Mouse (Mus musculus) MEL (cell line): ENCODE results near the gene Smoc1. TPM values are rescaled to one million over a fixed set of nuclear protein-coding genes. Genes with fewer than 3 reads are reported as not detected.

Experiments
- DNase-seq: peaks from one replicate; pipeline ENCODE4 v3.0.0; 2011; ENCODE audit warnings: low read depth, low spot score
- H3K27ac ChIP-seq: 2 replicates; pipeline ENCODE4 v1.5.1; 2012; ENCODE audit warnings: low read depth, mild to moderate bottlenecking, control low read depth, low read length, moderate library complexity; ENCODE audit not compliant: control insufficient read depth
- H3K27me3 ChIP-seq, 2 experiments: fragments of 150-350 bp in 1 of 2; sonication (generic) in 1 of 2; 2 replicates each; pipeline ENCODE4 v1.6.1; 2012; ENCODE audit warnings: low read length in 2 of 2, mild to moderate bottlenecking in 2 of 2, improper control_type of control experiment in 1 of 2, moderate library complexity in 1 of 2; ENCODE audit not compliant: insufficient read depth in 2 of 2, control insufficient read depth in 1 of 2
- H3K36me3 ChIP-seq, 2 experiments: 2 replicates each; pipeline ENCODE4 v1.6.1; 2012 to 2014; ENCODE audit warnings: low read length in 2 of 2, improper control_type of control experiment in 1 of 2, inconsistent platforms in 1 of 2, mild to moderate bottlenecking in 1 of 2; ENCODE audit not compliant: insufficient read depth in 2 of 2, control insufficient read depth in 1 of 2
- H3K4me1 ChIP-seq, 2 experiments: fragments of 150-350 bp in 1 of 2; sonication (generic) in 1 of 2; 2 replicates each; pipeline ENCODE4 v1.6.1; 2012; ENCODE audit warnings: low read length in 2 of 2, improper control_type of control experiment in 1 of 2, mild to moderate bottlenecking in 1 of 2; ENCODE audit not compliant: insufficient read depth in 2 of 2, control insufficient read depth in 1 of 2
- H3K4me3 ChIP-seq, 2 experiments: fragments of 150-350 bp in 1 of 2; sonication (generic) in 1 of 2; 2 replicates each; pipeline ENCODE4 v1.5.1; 2012; ENCODE audit warnings: low read depth in 2 of 2, low read length in 2 of 2, mild to moderate bottlenecking in 2 of 2, moderate library complexity in 2 of 2, control low read depth in 1 of 2, improper control_type of control experiment in 1 of 2; ENCODE audit not compliant: control insufficient read depth in 1 of 2, insufficient read depth in 1 of 2
- H3K79me2 ChIP-seq: 2 replicates; pipeline ENCODE4 v1.6.1; 2012; ENCODE audit warnings: mild to moderate bottlenecking, low read length, moderate library complexity; ENCODE audit not compliant: control insufficient read depth, poor library complexity, insufficient read depth
- H3K9ac ChIP-seq: 2 replicates; pipeline ENCODE4 v1.6.1; 2012; ENCODE audit warnings: low read depth, mild to moderate bottlenecking, control low read depth, low read length, moderate library complexity; ENCODE audit not compliant: control insufficient read depth, poor library complexity, severe bottlenecking
- H3K9me3 ChIP-seq: fragments of 150-350 bp; sonication (generic); replicated peaks from 2 replicates; pipeline ENCODE4 v1.6.1; 2012; ENCODE audit warnings: mild to moderate bottlenecking, low read length, improper control_type of control experiment, moderate library complexity; ENCODE audit not compliant: insufficient read depth
- BHLHE40 ChIP-seq: IDR thresholded peaks from 2 replicates; pipeline ENCODE4 v1.6.1; 2012; ENCODE audit warnings: low read depth, mild to moderate bottlenecking, inconsistent platforms, low read length, improper control_type of control experiment, borderline replicate concordance
- CHD1 ChIP-seq: IDR thresholded peaks from 2 replicates; pipeline ENCODE4 v1.6.1; 2012; ENCODE audit warnings: low read depth, mild to moderate bottlenecking, inconsistent platforms, low read length, improper control_type of control experiment
- CTCF ChIP-seq, 3 experiments: IDR thresholded peaks in 2 of 3; conservative IDR thresholded peaks in 1 of 3; 2 replicates each; pipeline ENCODE4 v1.5.1; 2011 to 2012; ENCODE audit warnings: low read length in 3 of 3, low read depth in 2 of 3, mild to moderate bottlenecking in 2 of 3, improper control_type of control experiment in 1 of 3, inconsistent platforms in 1 of 3, mixed read lengths in 1 of 3, moderate library complexity in 1 of 3; ENCODE audit not compliant: control insufficient read depth in 1 of 3, insufficient read depth in 1 of 3, poor library complexity in 1 of 3, severe bottlenecking in 1 of 3
- ELF1 ChIP-seq: IDR thresholded peaks from 2 replicates; pipeline ENCODE4 v1.6.1; 2014; ENCODE audit warnings: low read depth, mild to moderate bottlenecking, inconsistent platforms, low read length, improper control_type of control experiment, moderate library complexity
- KAT2A ChIP-seq: conservative IDR thresholded peaks from 2 replicates; pipeline ENCODE4 v1.6.1; 2012; ENCODE audit warnings: low read depth, low read length, improper control_type of control experiment, inconsistent platforms
- MAFK ChIP-seq: IDR thresholded peaks from 2 replicates; pipeline ENCODE4 v1.6.1; 2011; ENCODE audit warnings: low read depth, mild to moderate bottlenecking, low read length, improper control_type of control experiment, borderline replicate concordance
- MAZ ChIP-seq: IDR thresholded peaks from 2 replicates; pipeline ENCODE4 v1.6.1; 2012; ENCODE audit warnings: low read depth, mild to moderate bottlenecking, inconsistent platforms, low read length, improper control_type of control experiment
- MEF2A ChIP-seq: IDR thresholded peaks from 2 replicates; pipeline ENCODE4 v1.6.1; 2014; ENCODE audit warnings: low read depth, mild to moderate bottlenecking, inconsistent platforms, low read length, improper control_type of control experiment; ENCODE audit not compliant: poor library complexity, insufficient replicate concordance, severe bottlenecking; ENCODE audit errors: extremely low read depth
- MXI1 ChIP-seq: IDR thresholded peaks from 2 replicates; pipeline ENCODE4 v1.6.1; 2011; ENCODE audit warnings: mild to moderate bottlenecking, low read depth, low read length, improper control_type of control experiment
- NRF1 ChIP-seq: IDR thresholded peaks from 2 replicates; pipeline ENCODE4 v1.6.1; 2014; ENCODE audit warnings: low read depth, mild to moderate bottlenecking, inconsistent platforms, low read length, improper control_type of control experiment, moderate library complexity; ENCODE audit not compliant: poor library complexity, insufficient read depth, severe bottlenecking
- POLR2AphosphoS2 ChIP-seq: IDR thresholded peaks from 2 replicates; pipeline ENCODE4 v1.6.1; 2011; ENCODE audit warnings: low read length, improper control_type of control experiment
- POLR2AphosphoS5 ChIP-seq: IDR thresholded peaks from 2 replicates; pipeline ENCODE4 v1.6.1; 2012; ENCODE audit warnings: low read depth, borderline replicate concordance, mild to moderate bottlenecking, inconsistent platforms, low read length, moderate library complexity, mixed read lengths
- RCOR1 ChIP-seq: IDR thresholded peaks from 2 replicates; pipeline ENCODE4 v1.6.1; 2012; ENCODE audit warnings: low read depth, mild to moderate bottlenecking, inconsistent platforms, low read length, improper control_type of control experiment
- SIN3A ChIP-seq: IDR thresholded peaks from 2 replicates; pipeline ENCODE4 v1.6.1; 2012; ENCODE audit warnings: low read length, improper control_type of control experiment, inconsistent platforms
- USF1 ChIP-seq: IDR thresholded peaks from 2 replicates; pipeline ENCODE4 v1.6.1; 2014; ENCODE audit warnings: low read depth, mild to moderate bottlenecking, inconsistent platforms, low read length, improper control_type of control experiment, moderate library complexity
- USF2 ChIP-seq, 2 experiments: IDR thresholded peaks; 2 replicates each; pipeline ENCODE4 v1.6.1; 2011 to 2012; ENCODE audit warnings: improper control_type of control experiment in 2 of 2, low read length in 2 of 2, borderline replicate concordance in 1 of 2, inconsistent platforms in 1 of 2, low read depth in 1 of 2, mild to moderate bottlenecking in 1 of 2; ENCODE audit not compliant: insufficient read depth in 1 of 2
- polyA plus RNA-seq, 2 experiments: library from polyadenylated mRNA; stranded (reverse) in 1 of 2; unstranded in 1 of 2; fragments of >175 nt in 1 of 2; fragments of >200 nt in 1 of 2; gene quantifications; 2 replicates each; pipeline versions ENCODE4 v1.2.1 to v1.2.4; 2012; ENCODE audit warnings: low replicate concordance in 2 of 2, low read depth in 1 of 2; ENCODE audit not compliant: insufficient read length in 2 of 2, insufficient read depth in 1 of 2, missing spikeins in 1 of 2
- total RNA-seq: library from RNA; depleted of rRNA; stranded (reverse); fragments of 300-350 nt; gene quantifications from 2 replicates; pipeline ENCODE4 v1.2.3, GENCODE M21; 2012

Gene Smoc1
- total and polyA plus RNA-seq, 3 experiments = 18.8 to 23.3 TPM; not detected in 1

- H3K27me3 ChIP-seq = no peaks in the 10 kb centered on the region
- TF ChIP-seq POLR2AphosphoS2 = no peak
- TF ChIP-seq ELF1 = no peak
- no peak for TF ChIP-seq MAZ
- no peak for TF ChIP-seq KAT2A
- no peak for TF ChIP-seq RCOR1
- no peak for TF ChIP-seq NRF1
- no peak for TF ChIP-seq MEF2A
- no peak for TF ChIP-seq CTCF (IDR thresholded peaks at IDR 0.05 in 2 of 3, conservative IDR thresholded peaks at IDR 0.05 in 1 of 3; ENCODE audit: control insufficient read depth in 1 of 3, insufficient read depth in 1 of 3, low read depth in 2 of 3, low read length in 3 of 3, poor library complexity in 1 of 3, severe bottlenecking in 1 of 3)
- TF ChIP-seq BHLHE40 = no peak
- no peak for TF ChIP-seq MXI1
- no peak for TF ChIP-seq CHD1
- TF ChIP-seq USF1 = no peak
- no peak for TF ChIP-seq SIN3A
- TF ChIP-seq POLR2AphosphoS5 = no peak
- TF ChIP-seq USF2 (IDR thresholded peaks at IDR 0.05; ENCODE audit: borderline replicate concordance in 1 of 2, insufficient read depth in 1 of 2, low read depth in 1 of 2, low read length in 2 of 2) = no peak
- H3K4me3 ChIP-seq = no peak overlapping the region
- no peaks in the 10 kb centered on the region for H3K9me3 ChIP-seq
- no peaks in the 10 kb centered on the region for H3K36me3 ChIP-seq
- H3K9ac ChIP-seq = no peak overlapping the region
- H3K27ac ChIP-seq = no peak overlapping the region
- no peaks in the 10 kb centered on the region for H3K4me1 ChIP-seq
- no peaks in the 10 kb centered on the region for H3K79me2 ChIP-seq
- DNase-seq = no peak
Measured at GRCm38 (mm10) chr12:81144201-81144600, 117.6 kb downstream of the Smoc1 start.

- Histone ChIP-seq H3K4me1 (no peaks in the 10 kb centered on the region), H3K9ac (no peak overlapping the region), H3K27ac (no peak overlapping the region), H3K4me3 (no peak overlapping the region), H3K27me3 (no peaks in the 10 kb centered on the region), H3K9me3 (no peaks in the 10 kb centered on the region), H3K36me3 (no peaks in the 10 kb centered on the region; a peak in 1 of 4 replicates), H3K79me2 (no peaks in the 10 kb centered on the region)
- no peak for DNase-seq
- TF ChIP-seq MAFK = no peak
Measured at GRCm38 (mm10) chr12:81146417-81147180, 120.0 kb downstream of the Smoc1 start.
